Mouse (Mus musculus) neural tube, embryonic 14.5 days (tissue): ENCODE data around the gene Shld2. TPM values are rescaled to one million over a fixed set of nuclear protein-coding genes. Genes with fewer than 3 reads are reported as not detected.
A peak's percentile ranks its signal among the peaks of the same experiment; 100 is the strongest.

Experiments used
- ATAC-seq: fragments of 200-750 bp; cut with Nextera tagmentation; 2 replicates; pipeline ENCODE4 v1.8.0; 2017; ENCODE audit warnings: low read depth, mild to moderate bottlenecking, moderate TSS enrichment, moderate library complexity
- H3K27ac ChIP-seq: fragments of 300-500 bp; sonication (generic); 2 replicates; pipeline ENCODE4 v1.5.1; 2014; ENCODE audit warnings: low read depth, mild to moderate bottlenecking, control low read depth, low read length, moderate library complexity, mixed read lengths
- H3K27me3 ChIP-seq: fragments of 300-500 bp; sonication (generic); 2 replicates; pipeline ENCODE4 v1.6.1; 2014; ENCODE audit warnings: low read length; ENCODE audit not compliant: control insufficient read depth, insufficient read depth
- H3K36me3 ChIP-seq: fragments of 300-500 bp; sonication (generic); 2 replicates; pipeline ENCODE4 v1.6.1; 2014; ENCODE audit warnings: low read length, mixed read lengths; ENCODE audit not compliant: control insufficient read depth, insufficient read depth
- H3K4me1 ChIP-seq: fragments of 300-500 bp; sonication (generic); 2 replicates; pipeline ENCODE4 v1.6.1; 2014; ENCODE audit warnings: low read length; ENCODE audit not compliant: control insufficient read depth, insufficient read depth
- H3K4me2 ChIP-seq: fragments of 300-500 bp; sonication (generic); 2 replicates; pipeline ENCODE4 v1.6.1; 2014; ENCODE audit warnings: mild to moderate bottlenecking, low read depth, low read length, control low read depth
- H3K4me3 ChIP-seq: fragments of 300-500 bp; sonication (generic); 2 replicates; pipeline ENCODE4 v1.5.1; 2014; ENCODE audit warnings: low read depth, low read length, control low read depth, mixed read lengths
- H3K9ac ChIP-seq: fragments of 300-500 bp; sonication (generic); replicated peaks from 2 replicates; pipeline ENCODE4 v1.6.1; 2014; ENCODE audit warnings: low read depth, mild to moderate bottlenecking, control low read depth, low read length, mixed read lengths
- H3K9me3 ChIP-seq: fragments of 300-500 bp; sonication (generic); 2 replicates; pipeline ENCODE4 v1.6.1; 2016; ENCODE audit warnings: low read length; ENCODE audit not compliant: control insufficient read depth
- WGBS: fragments of 180-500 bp; shearing (Covaris S2); extraction: QIAGEN DNeasy Blood & Tissue Kit; methylation state at CpG from one replicate; pipeline ENCODE4 v1.1.7; 2014; 5-methylcytosine and 5-hydroxymethylcytosine counted together
- polyA plus RNA-seq: library from polyadenylated mRNA; unstranded; fragments of >200 nt; fragmentation: Nextera tagmentation; extraction: Ambion mirVana; gene quantifications from 2 replicates; pipeline ENCODE4 v1.2.1, GENCODE M21; 2014

Gene Shld2
- 5.1 and 8.0 TPM in 2 replicates for polyA plus RNA-seq

DNA sequence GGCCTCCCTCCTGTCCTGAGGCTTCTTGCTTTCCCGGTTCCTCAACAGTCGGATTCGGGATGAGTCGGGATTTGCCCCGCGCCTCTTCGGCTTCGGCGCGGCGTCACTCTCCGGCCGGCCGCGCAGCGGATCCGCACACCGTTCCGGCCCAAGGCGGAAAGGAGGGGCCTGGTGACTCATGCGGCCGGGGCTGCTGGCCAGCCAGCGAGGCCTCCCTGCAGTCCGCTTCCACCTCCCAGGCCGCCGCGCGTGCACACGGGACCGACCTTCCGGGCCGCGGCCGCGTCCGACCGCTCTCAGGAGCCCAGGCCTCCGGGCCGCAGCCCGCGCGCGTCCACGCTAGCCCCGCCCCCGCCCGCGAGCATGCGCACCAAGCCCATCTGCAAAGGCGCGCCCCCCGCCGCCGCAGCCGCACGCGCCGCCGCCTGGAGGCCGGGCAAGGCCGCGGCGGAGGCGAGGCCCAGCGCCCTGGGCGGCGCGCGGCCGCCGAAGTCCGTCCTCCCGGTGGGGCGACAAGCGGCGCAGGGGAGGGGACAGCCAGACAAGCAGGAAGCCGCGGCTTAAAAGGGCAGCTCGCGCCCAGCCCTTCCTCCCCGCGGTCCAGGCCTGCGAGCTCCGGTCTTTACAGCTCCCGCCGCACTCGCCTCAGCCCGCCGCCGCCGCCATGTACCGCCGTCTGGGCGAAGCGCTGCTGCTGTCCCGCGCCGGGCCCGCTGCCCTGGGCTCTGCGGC lies at the start of gene Shld2, which contains the start of gene Glud1:
Gene Shld2, minus strand, starts transcription at position 260 of the 732 bp plus-strand sequence.
Gene Glud1, plus strand, starts transcription at position 494 of the 732 bp plus-strand sequence.
- under 1% methylated on average over 76 of the region's 100 CpGs for WGBS

DNA sequence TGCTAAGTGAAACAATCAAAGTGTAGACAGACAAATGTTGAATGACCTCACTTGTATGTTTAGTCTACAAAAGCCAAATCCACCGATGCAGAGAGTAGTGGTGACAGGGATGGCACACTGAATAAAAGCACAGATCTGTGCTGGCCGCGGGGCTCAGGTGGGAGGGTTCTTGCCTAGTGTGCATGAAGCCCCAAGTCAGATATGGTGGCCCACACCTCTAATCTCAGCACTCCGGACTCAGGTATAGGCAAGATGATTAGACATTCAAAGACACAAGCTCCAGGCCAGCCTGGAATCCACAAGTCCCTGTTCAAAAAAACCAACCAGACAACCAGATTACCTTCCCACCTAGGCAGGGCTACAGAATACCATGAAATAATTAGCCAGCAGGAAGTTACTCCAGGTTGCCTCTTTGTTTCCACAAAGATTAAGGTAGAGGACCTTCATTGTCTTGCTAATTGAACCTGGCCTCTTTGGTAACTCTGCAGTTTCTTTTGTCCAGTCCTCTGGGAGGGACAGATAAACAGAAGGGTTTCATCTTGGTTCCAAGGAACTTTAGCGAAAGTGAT lies 49.5 kb upstream of the Shld2 start:
- no peak for ATAC-seq
- no peaks in the 10 kb centered on the region for H3K9me3 ChIP-seq
- no peaks in the 10 kb centered on the region for H3K27me3 ChIP-seq
- H3K4me2 ChIP-seq: no peak overlapping the region
- H3K4me3 ChIP-seq: no peak overlapping the region
- WGBS: 55% methylated on average over 5 of the region's 5 CpGs
- no peaks in the 10 kb centered on the region for H3K36me3 ChIP-seq
- no peak overlapping the region for H3K9ac ChIP-seq
- no peaks in the 10 kb centered on the region for H3K4me1 ChIP-seq
- H3K27ac ChIP-seq: no peak overlapping the region

More for the DNA sequence above, at the start of gene Shld2, which contains the start of gene Glud1:
- H3K9ac ChIP-seq: peak within 1 kb of the TSS; percentile 93
- H3K4me1 ChIP-seq: peaks cover 21% of the 10 kb centered on the region; the same call in 1 of the 2 replicates
- peak within 1 kb of the TSS; percentile 89 for H3K4me2 ChIP-seq
- peak; percentile 95 for ATAC-seq
- no peaks in the 10 kb centered on the region for H3K9me3 ChIP-seq
- H3K27ac ChIP-seq: peak within 1 kb of the TSS; percentile 93
- no peaks in the 10 kb centered on the region for H3K27me3 ChIP-seq
- no peaks in the 10 kb centered on the region for H3K36me3 ChIP-seq
- H3K4me3 ChIP-seq: peak within 1 kb of the TSS; percentile 96

DNA sequence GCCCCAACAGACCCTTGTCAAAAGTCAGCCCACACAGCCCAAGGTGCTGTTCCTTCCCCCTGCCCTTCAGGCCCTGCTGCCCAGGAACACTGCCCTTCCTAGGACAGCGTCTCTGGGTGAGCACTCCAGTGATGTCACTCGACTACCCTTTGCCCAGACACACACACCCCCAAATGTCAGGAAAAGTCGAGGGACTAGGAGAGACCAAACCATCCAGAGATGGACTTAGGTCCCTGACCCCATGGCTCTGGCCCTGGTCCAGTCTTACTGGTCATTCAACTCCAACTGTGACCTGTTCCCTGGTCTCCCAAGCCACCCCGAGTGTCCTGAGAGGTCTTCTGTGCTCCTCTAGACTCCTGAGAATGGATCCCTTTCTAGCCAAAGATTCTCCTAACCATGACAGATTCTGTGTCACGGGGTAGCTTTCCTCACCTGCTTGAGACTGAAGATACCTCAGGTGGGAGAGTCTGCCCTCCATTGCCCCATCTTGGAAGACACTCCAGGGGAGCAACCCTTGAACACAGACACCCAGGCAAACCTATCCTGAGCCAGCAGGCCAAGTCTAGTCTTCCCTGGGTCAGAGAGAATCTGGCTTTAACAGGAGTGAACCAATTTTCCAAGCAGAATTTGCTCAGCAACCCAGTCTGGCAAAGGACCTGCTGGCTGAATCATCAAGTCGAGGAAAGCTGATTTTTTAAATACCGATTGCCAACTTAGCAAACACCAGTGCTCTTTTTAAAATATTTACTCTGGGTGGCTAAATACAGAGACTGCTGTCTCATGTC lies 47.6 kb upstream of the Shld2 start:
- Histone ChIP-seq H3K9ac (no peak overlapping the region), H3K4me2 (no peak overlapping the region), H3K4me3 (no peak overlapping the region), H3K27ac (no peak overlapping the region), H3K4me1 (no peaks in the 10 kb centered on the region), H3K36me3 (no peaks in the 10 kb centered on the region), H3K27me3 (no peaks in the 10 kb centered on the region), H3K9me3 (no peaks in the 10 kb centered on the region)
- 84% methylated on average over 7 of the region's 7 CpGs for WGBS
- ATAC-seq: no peak

DNA sequence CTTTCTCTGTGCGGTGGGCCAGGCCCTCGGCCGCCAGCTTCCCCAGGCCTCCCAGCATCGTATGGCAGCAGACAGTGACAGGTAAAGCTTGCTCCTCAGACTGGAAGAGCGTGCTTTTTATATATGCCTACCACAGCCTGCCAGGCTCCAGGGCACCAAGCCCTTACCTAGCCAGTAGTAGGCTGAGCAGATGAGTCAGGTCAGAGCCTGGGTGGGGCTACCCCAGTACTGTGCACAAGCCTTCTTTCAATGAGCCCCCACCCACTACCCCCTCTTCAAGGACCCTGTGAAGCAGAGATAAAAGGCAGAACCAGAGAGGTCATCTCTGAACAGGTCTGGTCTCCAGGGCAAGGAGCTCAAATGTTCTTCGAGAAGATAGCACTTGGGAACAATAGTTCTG lies 45.0 kb upstream of the Shld2 start, which contains the start of gene Fam25c:
Gene Fam25c, minus strand, starts transcription at position 133 of the 400 bp plus-strand sequence.
- 83% methylated on average over 6 of the region's 6 CpGs for whole genome bisulfite sequencing
- no peaks in the 10 kb centered on the region for H3K4me1 ChIP-seq
- H3K4me3 ChIP-seq: no peak within 1 kb of the TSS
- no peak within 1 kb of the TSS for H3K4me2 ChIP-seq
- H3K27ac ChIP-seq: no peak within 1 kb of the TSS
- no peak for ATAC-seq
- H3K27me3 ChIP-seq: no peaks in the 10 kb centered on the region
- H3K9me3 ChIP-seq: no peaks in the 10 kb centered on the region
- no peak within 1 kb of the TSS for H3K9ac ChIP-seq
- H3K36me3 ChIP-seq: no peaks in the 10 kb centered on the region

DNA sequence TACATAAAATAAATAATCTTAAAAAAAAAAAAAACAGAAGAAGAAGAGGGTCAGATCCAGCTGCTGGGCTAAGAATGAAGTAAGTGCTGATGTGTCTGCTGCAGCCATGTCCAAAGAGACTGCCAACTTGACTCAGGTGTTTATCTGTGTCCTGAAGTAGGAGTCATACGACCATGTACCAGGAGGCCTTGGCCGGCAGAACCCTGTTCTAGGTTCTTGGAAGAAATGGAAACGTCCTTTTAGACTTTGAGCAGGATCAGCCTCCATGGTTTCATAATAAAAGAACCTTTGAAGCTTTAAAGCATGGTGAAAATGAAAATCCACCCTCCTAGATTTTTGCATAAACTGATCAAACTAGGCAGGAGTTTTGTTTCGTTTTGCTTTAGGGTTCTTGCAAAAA lies 44.2 kb upstream of the Shld2 start:
- Histone ChIP-seq H3K27ac (no peak overlapping the region), H3K36me3 (no peaks in the 10 kb centered on the region), H3K4me3 (no peak overlapping the region), H3K27me3 (no peaks in the 10 kb centered on the region), H3K9ac (no peak overlapping the region), H3K4me1 (no peaks in the 10 kb centered on the region), H3K4me2 (no peak overlapping the region), H3K9me3 (no peaks in the 10 kb centered on the region)
- ATAC-seq: no peak
- WGBS: 84% methylated on average over 4 of the region's 4 CpGs

DNA sequence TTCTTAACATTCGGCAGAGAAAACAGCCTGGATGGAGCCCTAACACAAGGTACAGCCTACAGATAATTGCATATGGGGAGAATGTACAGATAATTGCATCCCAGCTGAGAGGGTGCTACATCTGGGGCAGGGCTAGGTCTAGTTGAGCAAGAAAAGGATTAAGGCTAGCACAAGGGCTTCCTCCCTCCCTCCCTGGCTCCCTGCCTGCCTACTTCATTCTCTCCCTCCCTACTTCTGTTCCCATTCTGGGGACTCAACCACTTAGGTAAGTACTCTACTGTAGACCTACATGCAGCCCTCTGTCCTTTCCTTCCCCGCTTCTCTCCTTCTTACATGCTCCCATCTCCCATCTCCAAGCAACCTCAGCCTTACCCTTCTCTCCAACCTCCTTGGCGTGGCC lies 43.0 kb upstream of the Shld2 start:
- Histone ChIP-seq H3K36me3 (no peaks in the 10 kb centered on the region), H3K4me3 (no peak overlapping the region), H3K9me3 (no peaks in the 10 kb centered on the region), H3K27ac (no peak overlapping the region), H3K4me2 (no peak overlapping the region), H3K27me3 (no peaks in the 10 kb centered on the region), H3K4me1 (no peaks in the 10 kb centered on the region), H3K9ac (no peak overlapping the region)
- 93% methylated on average over 3 of the region's 3 CpGs for WGBS
- no peak for ATAC-seq

DNA sequence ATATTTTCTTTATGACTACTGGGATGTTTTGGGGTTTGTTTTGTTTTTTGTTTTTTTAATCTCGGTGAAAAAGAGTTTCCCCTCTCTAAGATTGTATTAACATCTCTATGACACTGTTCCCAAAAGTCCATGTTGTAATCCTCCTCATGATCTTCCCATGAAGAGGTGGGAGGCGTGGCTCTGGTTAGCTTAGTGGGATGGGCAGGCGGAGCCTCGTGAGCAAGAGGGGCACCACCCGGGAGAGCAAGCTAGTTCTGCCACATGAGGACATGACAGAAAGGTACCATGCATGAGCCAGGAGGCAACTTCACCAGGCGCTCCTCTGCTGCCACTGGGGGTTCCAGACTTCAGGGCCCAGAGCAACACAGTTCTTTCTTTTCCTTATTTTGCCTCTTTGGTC lies 42.2 kb upstream of the Shld2 start:
- ATAC-seq: no peak
- no peak overlapping the region for H3K4me2 ChIP-seq
- no peak overlapping the region for H3K27ac ChIP-seq
- no peaks in the 10 kb centered on the region for H3K4me1 ChIP-seq
- H3K36me3 ChIP-seq: no peaks in the 10 kb centered on the region
- 73% methylated on average over 6 of the region's 6 CpGs for WGBS
- H3K9me3 ChIP-seq: no peaks in the 10 kb centered on the region
- H3K9ac ChIP-seq: no peak overlapping the region
- no peak overlapping the region for H3K4me3 ChIP-seq
- no peaks in the 10 kb centered on the region for H3K27me3 ChIP-seq

DNA sequence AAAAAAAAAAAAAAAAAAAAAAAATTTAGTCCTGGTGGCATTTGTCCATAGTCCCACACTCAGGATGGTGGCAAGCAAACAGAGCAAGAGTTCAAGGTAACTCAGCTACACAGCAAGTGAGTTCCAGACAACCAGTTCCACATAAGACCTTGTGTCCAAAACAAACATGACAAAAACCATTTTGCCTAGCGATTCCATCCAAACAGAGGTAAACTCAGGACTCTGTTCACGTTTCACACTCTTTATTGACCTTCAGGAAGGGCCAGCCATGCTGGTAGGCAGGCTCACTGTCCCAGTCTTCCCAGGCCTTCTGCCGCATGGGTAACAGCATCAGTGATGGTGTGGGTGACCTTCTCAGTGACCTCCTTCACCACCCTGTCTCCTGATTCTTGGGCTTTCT lies 41.4 kb upstream of the Shld2 start:
- WGBS: 55% methylated on average over 3 of the region's 3 CpGs
- no peaks in the 10 kb centered on the region for H3K36me3 ChIP-seq
- no peaks in the 10 kb centered on the region for H3K27me3 ChIP-seq
- H3K4me1 ChIP-seq: no peaks in the 10 kb centered on the region
- no peak for ATAC-seq
- H3K9ac ChIP-seq: no peak overlapping the region
- H3K9me3 ChIP-seq: no peaks in the 10 kb centered on the region
- no peak overlapping the region for H3K4me2 ChIP-seq
- H3K4me3 ChIP-seq: no peak overlapping the region
- H3K27ac ChIP-seq: no peak overlapping the region

DNA sequence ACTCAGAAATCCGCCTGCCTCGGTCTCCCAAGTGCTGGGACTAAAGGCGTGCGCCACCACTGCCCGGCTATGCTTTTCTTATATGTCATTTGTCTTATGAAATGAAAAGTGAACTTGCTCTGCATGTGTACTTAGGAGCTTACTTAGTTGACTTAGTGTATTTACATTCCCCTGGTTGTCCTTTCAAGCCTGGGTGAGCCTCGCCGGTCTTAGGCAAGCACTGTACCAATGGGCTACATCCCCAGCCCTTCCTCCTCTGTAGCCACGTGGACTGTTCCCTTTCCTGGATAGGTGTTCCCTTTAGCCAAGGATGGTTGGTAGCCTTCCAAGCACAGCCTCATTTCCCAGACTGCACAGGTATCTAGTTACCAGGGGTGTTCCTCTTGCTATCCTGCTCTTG lies 38.7 kb upstream of the Shld2 start:
- Histone ChIP-seq H3K27ac (no peak overlapping the region), H3K4me3 (no peak overlapping the region), H3K36me3 (peaks cover 6% of the 10 kb centered on the region; the same call in 1 of the 2 replicates), H3K9me3 (no peaks in the 10 kb centered on the region), H3K9ac (no peak overlapping the region), H3K4me1 (no peaks in the 10 kb centered on the region), H3K4me2 (no peak overlapping the region), H3K27me3 (no peaks in the 10 kb centered on the region)
- no peak for ATAC-seq
- WGBS: 88% methylated on average over 8 of the region's 8 CpGs
